Mouse (Mus musculus): ENCODE results near the gene Mboat7. TPM values are rescaled to one million over a fixed set of nuclear protein-coding genes. Genes with fewer than 3 reads are reported as not detected.

Gene Mboat7
- polyA plus RNA-seq, 1 experiment from 2014 or later, result 64.3 TPM

Small RNA genes within 50 kb of the gene (microRNA-seq; reads per million reads assigned to microRNA genes)
- 2.6 reads per million, percentile 3 among the genes with 10 or more reads in this experiment for gene Mir3572

Other genes starting within 250 kb of the Mboat7 start
- gene Tarm1, start 190.9 kb downstream of the Mboat7 start, polyA plus RNA-seq (2015; fragmentation: Nextera tagmentation; extraction: Ambion mirVana), result not detected in 2 replicates
- gene Oscar, start 77.4 kb downstream of the Mboat7 start, polyA plus RNA-seq (2015; fragmentation: Nextera tagmentation; extraction: Ambion mirVana), result 0.35 and 0.39 TPM in 2 replicates
- gene Ndufa3, start 76.2 kb downstream of the Mboat7 start, polyA plus RNA-seq (2015; fragmentation: Nextera tagmentation; extraction: Ambion mirVana), result 481 and 487 TPM in 2 replicates
- 32.9 and 37.4 TPM in 2 replicates for gene Tfpt, start 63.6 kb downstream of the Mboat7 start, polyA plus RNA-seq (2015; fragmentation: Nextera tagmentation; extraction: Ambion mirVana)
- gene Prpf31, start 63.5 kb downstream of the Mboat7 start, polyA plus RNA-seq (2015; fragmentation: Nextera tagmentation; extraction: Ambion mirVana), result 99.1 and 105 TPM in 2 replicates
- gene Cnot3, start 48.3 kb downstream of the Mboat7 start, polyA plus RNA-seq (2015; fragmentation: Nextera tagmentation; extraction: Ambion mirVana), result 47.1 and 49.9 TPM in 2 replicates
- 15.8 and 16.3 TPM in 2 replicates for gene Leng1, start 27.7 kb downstream of the Mboat7 start, polyA plus RNA-seq (2015; fragmentation: Nextera tagmentation; extraction: Ambion mirVana)
- 4.7 and 5.8 TPM in 2 replicates for gene Tmc4, start 16.0 kb downstream of the Mboat7 start, polyA plus RNA-seq (2015; fragmentation: Nextera tagmentation; extraction: Ambion mirVana)
- 233 and 242 TPM in 2 replicates for gene Tsen34, start 660 bp downstream of the Mboat7 start, polyA plus RNA-seq (2015; fragmentation: Nextera tagmentation; extraction: Ambion mirVana)
- 948 and 980 TPM in 2 replicates for gene Rps9, start 10.5 kb upstream of the Mboat7 start, polyA plus RNA-seq (2015; fragmentation: Nextera tagmentation; extraction: Ambion mirVana)
- 0.25 and 0.32 TPM in 2 replicates for gene Pirb, start 26.9 kb upstream of the Mboat7 start, polyA plus RNA-seq (2015; fragmentation: Nextera tagmentation; extraction: Ambion mirVana)
- not detected in 2 replicates for gene Gm15448, start 132.2 kb upstream of the Mboat7 start, polyA plus RNA-seq (2015; fragmentation: Nextera tagmentation; extraction: Ambion mirVana)
- 0.06 TPM in 1 of 2 replicates, not detected in the other for gene Pira2, start 151.5 kb upstream of the Mboat7 start, polyA plus RNA-seq (2015; fragmentation: Nextera tagmentation; extraction: Ambion mirVana)
- not detected in 2 replicates for gene Gm14548, start 204.6 kb upstream of the Mboat7 start, polyA plus RNA-seq (2015; fragmentation: Nextera tagmentation; extraction: Ambion mirVana)
- gene Lilra6, start 222.0 kb upstream of the Mboat7 start, polyA plus RNA-seq (2015; fragmentation: Nextera tagmentation; extraction: Ambion mirVana), result not detected in 2 replicates